11 mouse cellular contexts compared by ENCODE assay signal in genomic region chr6:85250811-85251241, GRCm38 (mm10).
DNase-seq lines count a peak whose midpoint lies in the region; ATAC-seq and TF ChIP-seq lines count a peak whose summit lies in the region.
"Had no signal": no experiment of that assay in that cellular context is flagged by ENCODE, and none has a peak within 500 bp of the region (broad histone marks: within the 10 kb centered on the region; RNA-seq: fewer than 3 reads in every experiment).

No protein-coding gene starts in this region.

- ATAC-seq in frontal cortex, adult (ENCODE audit: low TSS enrichment) = no peak

- H3K36me3 ChIP-seq in E14TG2a.4 (ENCODE audit: insufficient read depth, low read length) = no peaks in the 10 kb centered on the region
- H3K36me3 ChIP-seq: heart, embryonic 15.5 days had no signal

- DNase-seq in cerebellum, adult 11 months = peak; percentile 29
- no peak for DNase-seq in cerebellum, postnatal 4 days (ENCODE audit: low spot score in 2 of 2)
- DNase-seq in cerebellum, adult 18-20 months = peak; percentile 41 to 45
- DNase-seq in heart, postnatal 14 days = peak; percentile 29 to 33
- no peak for DNase-seq in thymus, postnatal 0 days (ENCODE audit: low spot score)
- no peak for DNase-seq in liver
- DNase-seq: left cerebral cortex, postnatal 4 days; lung, postnatal 10 days had no signal

- H3K9me3 ChIP-seq in E14TG2a.4 (ENCODE audit: low read length) = no peaks in the 10 kb centered on the region
- H3K9me3 ChIP-seq: heart, embryonic 15.5 days had no signal

- no peak for TF ChIP-seq CTCF in E14TG2a.4 (conservative IDR thresholded peaks at IDR 0.05; ENCODE audit: low read length)

- intact Hi-C loops in heart, postnatal 14 days (cut with DNase I) = no loop called here

- peaks cover 76% of the 10 kb centered on the region for H3K4me1 ChIP-seq in E14TG2a.4 (replicated peaks; ENCODE audit: low read depth, low read length)

- peak overlapping the region; percentile 23; the same call in 1 of the 2 replicates for H3K4me3 ChIP-seq in E14TG2a.4 (replicated peaks; ENCODE audit: low read length)
- H3K4me3 ChIP-seq: heart, embryonic 15.5 days had no signal

- 0 out of 2 replicates have a peak, but pooled peaks cover 5% of the 10 kb centered on the region for H3K27me3 ChIP-seq in E14TG2a.4 (ENCODE audit: insufficient read depth, low read length)
- H3K27me3 ChIP-seq: heart, embryonic 15.5 days had no signal

Comparison
In these comparisons a context has a peak if more than half of its experiments do, and no peak if none do; other contexts are left out.
1. DNase-seq: peak in cerebellum, adult 11 months (single experiment), cerebellum, adult 18-20 months (2 of 2) and heart, postnatal 14 days (2 of 2); none in cerebellum, postnatal 4 days (0 of 2), thymus, postnatal 0 days (single experiment) and liver (single experiment).